Mouse (Mus musculus): ENCODE measurements at regions not wholly inside any gene's neighbourhood (a gene's known extent, or its start where the extent isn't known, plus 50 kb on each side); places are given as distances from the start of the nearest gene placed in this dataset.

GRCm38 (mm10) chr12:13769156-13769555, 382.7 kb downstream of the Fam84a start:
- no peak for DNase-seq (ENCODE audit: low read depth, low spot score)
- no peaks in the 10 kb centered on the region for H3K9me3 ChIP-seq (replicated peaks; ENCODE audit: insufficient read depth, low read length)
- H3K4me1 ChIP-seq (ENCODE audit: control insufficient read depth in 1 of 2, insufficient read depth in 2 of 2, low read length in 2 of 2) = no peaks in the 10 kb centered on the region
- H3K27me3 ChIP-seq (ENCODE audit: control insufficient read depth in 1 of 2, insufficient read depth in 2 of 2, low read length in 2 of 2) = no peaks in the 10 kb centered on the region
- no peak overlapping the region for H3K9ac ChIP-seq (ENCODE audit: control insufficient read depth, low read depth, low read length, poor library complexity, severe bottlenecking)
- H3K4me3 ChIP-seq (ENCODE audit: control insufficient read depth in 1 of 2, insufficient read depth in 1 of 2, low read depth in 2 of 2, low read length in 2 of 2) = no peak overlapping the region
- no peaks in the 10 kb centered on the region for H3K36me3 ChIP-seq (ENCODE audit: control insufficient read depth in 1 of 2, insufficient read depth in 2 of 2, low read length in 2 of 2)
- H3K27ac ChIP-seq (ENCODE audit: control insufficient read depth, low read depth, low read length) = no peak overlapping the region
- H3K79me2 ChIP-seq (ENCODE audit: control insufficient read depth, insufficient read depth, low read length, poor library complexity) = no peaks in the 10 kb centered on the region
- TF ChIP-seq GATA1 (IDR thresholded peaks at IDR 0.05; ENCODE audit: low read depth, low read length) (no peak), ZC3H11A (IDR thresholded peaks at IDR 0.05; ENCODE audit: low read depth, low read length) (no peak), TBP (IDR thresholded peaks at IDR 0.05; ENCODE audit: low read depth, low read length) (no peak), SIN3A (IDR thresholded peaks at IDR 0.05; ENCODE audit: low read length) (no peak), ETS1 (IDR thresholded peaks at IDR 0.05; ENCODE audit: low read depth, low read length) (no peak), BHLHE40 (IDR thresholded peaks at IDR 0.05; ENCODE audit: borderline replicate concordance, low read depth, low read length) (no peak), MAX (IDR thresholded peaks at IDR 0.05; ENCODE audit: low read length) (no peak), EP300 (IDR thresholded peaks at IDR 0.05; ENCODE audit: low read depth in 1 of 2, low read length in 2 of 2) (no peak), MAFK (IDR thresholded peaks at IDR 0.05; ENCODE audit: borderline replicate concordance, low read depth, low read length) (no peak), HCFC1 (IDR thresholded peaks at IDR 0.05; ENCODE audit: low read depth, low read length) (no peak), USF2 (IDR thresholded peaks at IDR 0.05; ENCODE audit: borderline replicate concordance in 1 of 2, insufficient read depth in 1 of 2, low read depth in 1 of 2, low read length in 2 of 2) (no peak), RAD21 (IDR thresholded peaks at IDR 0.05; ENCODE audit: low read depth, low read length) (no peak)

DNA sequence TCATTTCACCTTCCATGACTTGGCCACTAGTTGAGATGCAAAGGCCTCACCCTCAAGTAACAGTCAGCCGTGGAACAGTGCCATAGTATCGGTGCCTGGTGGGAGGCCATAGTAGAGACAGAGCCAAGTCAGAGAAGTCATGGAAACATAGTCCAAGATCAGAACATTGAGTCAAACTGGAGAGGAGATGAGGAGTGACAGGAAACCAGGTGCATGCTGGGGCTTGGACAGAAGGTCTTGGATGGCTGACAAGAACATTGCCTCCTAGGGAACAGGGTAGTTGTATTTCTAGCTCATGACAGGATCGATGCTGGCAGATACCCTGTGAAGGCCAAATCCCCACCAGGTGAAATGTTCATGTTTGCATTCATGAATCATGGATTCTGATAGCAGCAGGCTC, 385.4 kb downstream of the Fam84a start:
- Histone ChIP-seq H3K79me2 (ENCODE audit: control insufficient read depth, insufficient read depth, low read length, poor library complexity) (no peaks in the 10 kb centered on the region), H3K27me3 (ENCODE audit: control insufficient read depth in 1 of 2, insufficient read depth in 2 of 2, low read length in 2 of 2) (no peaks in the 10 kb centered on the region), H3K4me1 (ENCODE audit: control insufficient read depth in 1 of 2, insufficient read depth in 2 of 2, low read length in 2 of 2) (no peaks in the 10 kb centered on the region), H3K9me3 (replicated peaks; ENCODE audit: insufficient read depth, low read length) (no peaks in the 10 kb centered on the region), H3K9ac (ENCODE audit: control insufficient read depth, low read depth, low read length, poor library complexity, severe bottlenecking) (no peak overlapping the region), H3K27ac (ENCODE audit: control insufficient read depth, low read depth, low read length) (no peak overlapping the region), H3K36me3 (ENCODE audit: control insufficient read depth in 1 of 2, insufficient read depth in 2 of 2, low read length in 2 of 2) (no peaks in the 10 kb centered on the region), H3K4me3 (ENCODE audit: control insufficient read depth in 1 of 2, insufficient read depth in 1 of 2, low read depth in 2 of 2, low read length in 2 of 2) (no peak overlapping the region)
- DNase-seq (ENCODE audit: low read depth, low spot score) = no peak
- TF ChIP-seq POLR2A (IDR thresholded peaks at IDR 0.05; ENCODE audit: control insufficient read depth in 1 of 2, insufficient read depth in 1 of 2, low read depth in 1 of 2, low read length in 2 of 2, poor library complexity in 1 of 2) = no peak
- TF ChIP-seq POLR2AphosphoS2 (IDR thresholded peaks at IDR 0.05; ENCODE audit: low read length) = no peak
- no peak for TF ChIP-seq POLR2AphosphoS5 (IDR thresholded peaks at IDR 0.05; ENCODE audit: borderline replicate concordance, low read depth, low read length)
- no peak for TF ChIP-seq RAD21 (IDR thresholded peaks at IDR 0.05; ENCODE audit: low read depth, low read length)
- TF ChIP-seq ETS1 (IDR thresholded peaks at IDR 0.05; ENCODE audit: low read depth, low read length) = no peak
- TF ChIP-seq CHD2 (IDR thresholded peaks at IDR 0.05; ENCODE audit: low read length) = no peak
- TF ChIP-seq TBP (IDR thresholded peaks at IDR 0.05; ENCODE audit: low read depth, low read length) = no peak
- TF ChIP-seq ZMIZ1 (IDR thresholded peaks at IDR 0.05; ENCODE audit: low read depth, low read length) = no peak
- no peak for TF ChIP-seq MAFK (IDR thresholded peaks at IDR 0.05; ENCODE audit: borderline replicate concordance, low read depth, low read length)
- TF ChIP-seq USF2 (IDR thresholded peaks at IDR 0.05; ENCODE audit: borderline replicate concordance in 1 of 2, insufficient read depth in 1 of 2, low read depth in 1 of 2, low read length in 2 of 2) = no peak
- TF ChIP-seq ELF1 (IDR thresholded peaks at IDR 0.05; ENCODE audit: low read depth, low read length) = no peak
- TF ChIP-seq TAL1 (IDR thresholded peaks at IDR 0.05; ENCODE audit: low read length) = no peak

All from MEL (cell line).